8 mouse cellular contexts compared by ENCODE assay signal in the genomic region with DNA sequence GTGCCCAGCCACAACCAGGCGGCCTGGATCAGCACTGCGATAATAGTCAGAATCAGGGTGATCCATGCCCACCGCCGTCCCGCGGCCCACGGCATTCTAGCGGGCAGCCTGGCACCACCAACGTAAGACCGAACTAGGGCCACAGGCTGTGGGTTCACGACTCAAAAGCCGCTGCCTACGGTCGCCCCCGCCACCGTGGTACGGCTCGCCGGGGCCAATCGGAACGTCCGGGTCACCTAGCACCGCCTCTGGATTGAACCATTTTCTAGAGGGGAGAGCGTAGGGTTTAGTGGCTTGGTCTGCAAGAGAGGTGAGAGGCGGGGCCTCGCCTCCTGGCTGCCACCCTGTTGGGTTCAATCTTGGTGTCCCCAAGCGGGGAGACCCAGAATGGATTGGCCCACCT. TPM values are rescaled to one million over a fixed set of nuclear protein-coding genes. Genes with fewer than 3 reads are reported as not detected.
DNase-seq lines count a peak whose midpoint lies in the region; ATAC-seq and TF ChIP-seq lines count a peak whose summit lies in the region.

No protein-coding gene starts in this region.

- peak overlapping the region; percentile 63 to 89 (median 87) for H3K4me3 ChIP-seq in CH12.LX (replicated peaks in 1 of 3; ENCODE audit: low read depth in 2 of 3, low read length in 2 of 3, poor library complexity in 1 of 3)
- peak overlapping the region; percentile 77 for H3K4me3 ChIP-seq in forebrain, embryonic 11.5 days (ENCODE audit: low read depth, low read length)
- H3K4me3 ChIP-seq in heart, postnatal 0 days (ENCODE audit: low read depth, low read length): peak overlapping the region; percentile 60
- peak overlapping the region; percentile 65 for H3K4me3 ChIP-seq in liver, postnatal 0 days (ENCODE audit: low read depth, low read length)
- peak overlapping the region; percentile 53 for H3K4me3 ChIP-seq in neural tube, embryonic 14.5 days (ENCODE audit: low read depth, low read length)

- peak; percentile 96 for TF ChIP-seq POLR2A in CH12.LX (IDR thresholded peaks at IDR 0.05; ENCODE audit: low read depth, low read length)

- peak overlapping the region; percentile 46 for H3K27ac ChIP-seq in CH12.LX (ENCODE audit: insufficient read depth, low read depth)
- H3K27ac ChIP-seq in forebrain, embryonic 11.5 days (ENCODE audit: low read depth, low read length): peak overlapping the region; percentile 14; the same call in 1 of the 2 replicates
- H3K27ac ChIP-seq in heart, postnatal 0 days (ENCODE audit: low read depth): peak overlapping the region; percentile 84
- H3K27ac ChIP-seq in liver, postnatal 0 days (ENCODE audit: low read depth): peak overlapping the region; percentile 87
- peak overlapping the region; percentile 73 for H3K27ac ChIP-seq in neural tube, embryonic 14.5 days (ENCODE audit: low read depth, low read length)

- 0 out of 2 replicates have a peak, but pooled peaks cover 8% of the 10 kb centered on the region for H3K79me2 ChIP-seq in CH12.LX (replicated peaks; ENCODE audit: control insufficient read depth, extremely low read depth, insufficient read depth, poor library complexity, severe bottlenecking)

- peaks cover 8 to 15% of the 10 kb centered on the region in 2 experiments; a peak in 3 of 4 replicates for H3K4me1 ChIP-seq in CH12.LX (ENCODE audit: control insufficient read depth in 1 of 2, insufficient read depth in 2 of 2)
- H3K4me1 ChIP-seq in forebrain, embryonic 11.5 days (replicated peaks; ENCODE audit: control insufficient read depth, insufficient read depth, low read length): peaks cover 6% of the 10 kb centered on the region; the same call in 1 of the 2 replicates
- H3K4me1 ChIP-seq in heart, postnatal 0 days (ENCODE audit: control insufficient read depth, insufficient read depth): peaks cover 14% of the 10 kb centered on the region
- peaks cover 22% of the 10 kb centered on the region for H3K4me1 ChIP-seq in liver, postnatal 0 days (ENCODE audit: insufficient read depth)
- H3K4me1 ChIP-seq in neural tube, embryonic 14.5 days (ENCODE audit: control insufficient read depth, insufficient read depth, low read length): peaks cover 14% of the 10 kb centered on the region

- whole genome bisulfite sequencing in forebrain, embryonic 11.5 days: under 1% methylated on average over 27 of the region's 27 CpGs
- WGBS in heart, postnatal 0 days: under 1% methylated on average over 27 of the region's 27 CpGs
- under 1% methylated on average over 27 of the region's 27 CpGs for WGBS in large intestine, adult 2 months
- WGBS in liver, postnatal 0 days (ENCODE audit: insufficient replicate concordance): under 1% methylated on average over 27 of the region's 27 CpGs
- 0% methylated on average over 27 of the region's 27 CpGs for WGBS in neural tube, embryonic 14.5 days

- DNase-seq in CH12.LX (ENCODE audit: extremely low read depth): peak; percentile 97
- DNase-seq in c-Kit-positive CD71-positive TER-119-negative erythroid progenitor cells, embryonic 14.5 days (ENCODE audit: low read depth): peak; percentile 96
- peak; percentile 95 for DNase-seq in forebrain, embryonic 11.5 days (ENCODE audit: low spot score)
- DNase-seq in heart, postnatal 0 days (ENCODE audit: low spot score): peak; percentile 93
- DNase-seq in large intestine, adult 2 months (ENCODE audit: low read depth, low spot score): peak; percentile 73
- DNase-seq in liver, postnatal 0 days: peak; percentile 90
- peak; percentile 88 for DNase-seq in testis, postnatal 10 days (ENCODE audit: low spot score)

- TF ChIP-seq EP300 in CH12.LX (IDR thresholded peaks at IDR 0.05; ENCODE audit: low read length): no peak
- TF ChIP-seq EP300 in heart, postnatal 0 days (IDR thresholded peaks at IDR 0.05; ENCODE audit: low read depth): peak; percentile 54; the same call in 1 of the 2 replicates
- TF ChIP-seq EP300 in liver, postnatal 0 days (IDR thresholded peaks at IDR 0.05; ENCODE audit: low read depth): no peak

- TF ChIP-seq CTCF in CH12.LX (conservative IDR thresholded peaks at IDR 0.05 in 1 of 2, IDR thresholded peaks at IDR 0.05 in 1 of 2; ENCODE audit: low read depth in 2 of 2, low read length in 2 of 2): no peak
- TF ChIP-seq CTCF in heart, postnatal 0 days (IDR thresholded peaks at IDR 0.05; ENCODE audit: low read depth): peak; percentile 16; the same call in 1 of the 2 replicates
- TF ChIP-seq CTCF in liver, postnatal 0 days (IDR thresholded peaks at IDR 0.05; ENCODE audit: low read depth): peak; percentile 28

- dilution Hi-C loops in CH12.LX (cut with MboI; ENCODE audit: extremely low pct_ligation_motif_present, extremely low pct_unique_long_range_greater_than_20kb, low sequenced_read_pairs): no loop called here

- in situ Hi-C loops in CH12.LX (cut with MboI; ENCODE audit: low pct_ligation_motif_present, low pct_unique_long_range_greater_than_20kb, low sequenced_read_pairs): no loop called here

- peak; percentile 97 for ATAC-seq in forebrain, embryonic 11.5 days (replicated peaks; ENCODE audit: low FRiP score)
- ATAC-seq in heart, postnatal 0 days (ENCODE audit: insufficient read depth, low read depth): peak; percentile 97
- peak; percentile 94 for ATAC-seq in liver, postnatal 0 days
- peak; percentile 98 for ATAC-seq in neural tube, embryonic 14.5 days (ENCODE audit: low read depth)

- peaks cover 28% of the 10 kb centered on the region for H3K27me3 ChIP-seq in CH12.LX (replicated peaks)
- no peaks in the 10 kb centered on the region for H3K27me3 ChIP-seq in forebrain, embryonic 11.5 days (ENCODE audit: control insufficient read depth, insufficient read depth, low read length)
- H3K27me3 ChIP-seq in heart, postnatal 0 days (ENCODE audit: control insufficient read depth, insufficient read depth, low read length): no peaks in the 10 kb centered on the region
- no peaks in the 10 kb centered on the region for H3K27me3 ChIP-seq in liver, postnatal 0 days (ENCODE audit: insufficient read depth, low read length)
- no peaks in the 10 kb centered on the region for H3K27me3 ChIP-seq in neural tube, embryonic 14.5 days (ENCODE audit: control insufficient read depth, insufficient read depth, low read length)

- H3K9ac ChIP-seq in CH12.LX (ENCODE audit: insufficient read depth, low read depth): peak overlapping the region; percentile 47
- peak overlapping the region; percentile 82 for H3K9ac ChIP-seq in forebrain, embryonic 11.5 days (ENCODE audit: low read length)
- peak overlapping the region; percentile 43 for H3K9ac ChIP-seq in heart, postnatal 0 days (replicated peaks; ENCODE audit: low read depth, low read length)
- peak overlapping the region; percentile 59 for H3K9ac ChIP-seq in liver, postnatal 0 days (replicated peaks)
- H3K9ac ChIP-seq in neural tube, embryonic 14.5 days (replicated peaks; ENCODE audit: low read depth, low read length): peak overlapping the region; percentile 70

- H3K9me3 ChIP-seq in CH12.LX (replicated peaks; ENCODE audit: low read length): peaks cover 11% of the 10 kb centered on the region
- H3K9me3 ChIP-seq in forebrain, embryonic 11.5 days (ENCODE audit: control insufficient read depth, low read length): peaks cover 4% of the 10 kb centered on the region; the same call in 1 of the 2 replicates
- no peaks in the 10 kb centered on the region for H3K9me3 ChIP-seq in heart, postnatal 0 days (replicated peaks; ENCODE audit: control insufficient read depth, low read length)
- no peaks in the 10 kb centered on the region; the same call in none of the 2 replicates for H3K9me3 ChIP-seq in liver, postnatal 0 days (ENCODE audit: low read length)
- H3K9me3 ChIP-seq in neural tube, embryonic 14.5 days (ENCODE audit: control insufficient read depth, low read length): no peaks in the 10 kb centered on the region

- no peak for TF ChIP-seq RAD21 in CH12.LX (IDR thresholded peaks at IDR 0.05; ENCODE audit: low read depth, low read length)

- H3K36me3 ChIP-seq in CH12.LX (replicated peaks in 1 of 2; ENCODE audit: control insufficient read depth in 1 of 2, insufficient read depth in 1 of 2, low read length in 1 of 2): peaks cover 13 to 19% of the 10 kb centered on the region in 2 experiments
- H3K36me3 ChIP-seq in forebrain, embryonic 11.5 days (ENCODE audit: control insufficient read depth, insufficient read depth, low read length): peaks cover 3% of the 10 kb centered on the region; the same call in 1 of the 2 replicates
- peaks cover 10% of the 10 kb centered on the region; the same call in 1 of the 2 replicates for H3K36me3 ChIP-seq in heart, postnatal 0 days (replicated peaks; ENCODE audit: control insufficient read depth, insufficient read depth, low read length)
- peaks cover 5% of the 10 kb centered on the region for H3K36me3 ChIP-seq in liver, postnatal 0 days (replicated peaks; ENCODE audit: insufficient read depth, low read length)
- no peaks in the 10 kb centered on the region for H3K36me3 ChIP-seq in neural tube, embryonic 14.5 days (ENCODE audit: control insufficient read depth, insufficient read depth, low read length)

- H3K4me2 ChIP-seq in CH12.LX (ENCODE audit: insufficient read depth, low read depth, poor library complexity, severe bottlenecking): peak overlapping the region; percentile 62
- peak overlapping the region; percentile 93 for H3K4me2 ChIP-seq in forebrain, embryonic 11.5 days (ENCODE audit: low read depth, low read length, severe bottlenecking)
- H3K4me2 ChIP-seq in heart, postnatal 0 days (ENCODE audit: low read depth, low read length): peak overlapping the region; percentile 69
- peak overlapping the region; percentile 91 for H3K4me2 ChIP-seq in liver, postnatal 0 days (ENCODE audit: low read depth, low read length)
- H3K4me2 ChIP-seq in neural tube, embryonic 14.5 days (ENCODE audit: low read depth, low read length): peak overlapping the region; percentile 83

RNA-seq across cellular contexts. Expression of gene Arid3c, which starts 10.2 kb away (rescaled TPM):
- not detected in 2 replicates for total RNA-seq in CH12.LX (2012; rRNA removed)
- not detected in 2 replicates for total RNA-seq in CH12.LX (2014; rRNA removed)
- not detected in 2 replicates for polyA plus RNA-seq in CH12.LX (2012; ENCODE audit: insufficient read length, low read depth)
- polyA plus RNA-seq in forebrain, embryonic 11.5 days (2014; fragmentation: Nextera tagmentation; extraction: Ambion mirVana): 0.59 and 0.80 TPM in 2 replicates
- not detected in 2 replicates for total RNA-seq in heart, postnatal 0 days (2014; rRNA removed; ENCODE audit: low replicate concordance)
- not detected in 2 replicates for polyA plus RNA-seq in heart, postnatal 0 days (2015; fragmentation: Nextera tagmentation; extraction: Ambion mirVana)
- polyA plus RNA-seq in large intestine, adult 2 months (2012; rRNA removed): 0.04 TPM in 1 of 2 replicates, not detected in the other
- polyA plus RNA-seq in liver, postnatal 0 days (2015; fragmentation: Nextera tagmentation; extraction: Ambion mirVana): not detected in 2 replicates
- 1.4 and 1.8 TPM in 2 replicates for polyA plus RNA-seq in neural tube, embryonic 14.5 days (2014; fragmentation: Nextera tagmentation; extraction: Ambion mirVana)

RNA-seq across cellular contexts. Expression of gene Galt, which starts 13.9 kb away (rescaled TPM):
- 18.6 and 19.1 TPM in 2 replicates for total RNA-seq in CH12.LX (2012; rRNA removed)
- total RNA-seq in CH12.LX (2014; rRNA removed): 23.0 and 23.2 TPM in 2 replicates
- polyA plus RNA-seq in CH12.LX (2012; ENCODE audit: insufficient read length, low read depth): 16.6 and 22.9 TPM in 2 replicates
- 18.4 and 21.4 TPM in 2 replicates for polyA plus RNA-seq in forebrain, embryonic 11.5 days (2014; fragmentation: Nextera tagmentation; extraction: Ambion mirVana)
- 95.0 and 96.8 TPM in 2 replicates for total RNA-seq in heart, postnatal 0 days (2014; rRNA removed; ENCODE audit: low replicate concordance)
- 69.8 and 70.9 TPM in 2 replicates for polyA plus RNA-seq in heart, postnatal 0 days (2015; fragmentation: Nextera tagmentation; extraction: Ambion mirVana)
- 71.2 and 87.4 TPM in 2 replicates for polyA plus RNA-seq in large intestine, adult 2 months (2012; rRNA removed)
- 40.9 and 46.2 TPM in 2 replicates for polyA plus RNA-seq in liver, postnatal 0 days (2015; fragmentation: Nextera tagmentation; extraction: Ambion mirVana)
- 42.6 and 53.5 TPM in 2 replicates for polyA plus RNA-seq in neural tube, embryonic 14.5 days (2014; fragmentation: Nextera tagmentation; extraction: Ambion mirVana)

RNA-seq across cellular contexts. Expression of gene Sigmar1, which starts 14.8 kb away (rescaled TPM):
- 60.7 and 70.2 TPM in 2 replicates for total RNA-seq in CH12.LX (2012; rRNA removed)
- 19.8 and 26.4 TPM in 2 replicates for total RNA-seq in CH12.LX (2014; rRNA removed)
- 89.4 and 97.5 TPM in 2 replicates for polyA plus RNA-seq in CH12.LX (2012; ENCODE audit: insufficient read length, low read depth)
- polyA plus RNA-seq in forebrain, embryonic 11.5 days (2014; fragmentation: Nextera tagmentation; extraction: Ambion mirVana): 75.9 and 84.1 TPM in 2 replicates
- total RNA-seq in heart, postnatal 0 days (2014; rRNA removed; ENCODE audit: low replicate concordance): 40.9 and 57.4 TPM in 2 replicates
- polyA plus RNA-seq in heart, postnatal 0 days (2015; fragmentation: Nextera tagmentation; extraction: Ambion mirVana): 33.4 and 37.1 TPM in 2 replicates
- 76.2 and 80.9 TPM in 2 replicates for polyA plus RNA-seq in large intestine, adult 2 months (2012; rRNA removed)
- polyA plus RNA-seq in liver, postnatal 0 days (2015; fragmentation: Nextera tagmentation; extraction: Ambion mirVana): 73.2 and 77.7 TPM in 2 replicates
- polyA plus RNA-seq in neural tube, embryonic 14.5 days (2014; fragmentation: Nextera tagmentation; extraction: Ambion mirVana): 77.6 and 89.3 TPM in 2 replicates

RNA-seq across cellular contexts. Expression of gene Dctn3, which starts 18.2 kb away (rescaled TPM):
- 130 and 133 TPM in 2 replicates for total RNA-seq in CH12.LX (2012; rRNA removed)
- total RNA-seq in CH12.LX (2014; rRNA removed): 112 and 125 TPM in 2 replicates
- 90.5 and 117 TPM in 2 replicates for polyA plus RNA-seq in CH12.LX (2012; ENCODE audit: insufficient read length, low read depth)
- polyA plus RNA-seq in forebrain, embryonic 11.5 days (2014; fragmentation: Nextera tagmentation; extraction: Ambion mirVana): 135 and 142 TPM in 2 replicates
- 81.6 and 121 TPM in 2 replicates for total RNA-seq in heart, postnatal 0 days (2014; rRNA removed; ENCODE audit: low replicate concordance)
- 161 and 165 TPM in 2 replicates for polyA plus RNA-seq in heart, postnatal 0 days (2015; fragmentation: Nextera tagmentation; extraction: Ambion mirVana)
- 59.3 and 65.9 TPM in 2 replicates for polyA plus RNA-seq in large intestine, adult 2 months (2012; rRNA removed)
- polyA plus RNA-seq in liver, postnatal 0 days (2015; fragmentation: Nextera tagmentation; extraction: Ambion mirVana): 64.0 and 65.2 TPM in 2 replicates
- 259 and 281 TPM in 2 replicates for polyA plus RNA-seq in neural tube, embryonic 14.5 days (2014; fragmentation: Nextera tagmentation; extraction: Ambion mirVana)

RNA-seq across cellular contexts. Expression of gene Rpp25l, which starts 27.8 kb away (rescaled TPM):
- 65.3 and 84.1 TPM in 2 replicates for total RNA-seq in CH12.LX (2012; rRNA removed)
- total RNA-seq in CH12.LX (2014; rRNA removed): 62.8 and 72.8 TPM in 2 replicates
- 48.1 and 48.5 TPM in 2 replicates for polyA plus RNA-seq in CH12.LX (2012; ENCODE audit: insufficient read length, low read depth)
- polyA plus RNA-seq in forebrain, embryonic 11.5 days (2014; fragmentation: Nextera tagmentation; extraction: Ambion mirVana): 92.0 and 92.5 TPM in 2 replicates
- total RNA-seq in heart, postnatal 0 days (2014; rRNA removed; ENCODE audit: low replicate concordance): 49.6 and 49.8 TPM in 2 replicates
- 38.9 and 40.2 TPM in 2 replicates for polyA plus RNA-seq in heart, postnatal 0 days (2015; fragmentation: Nextera tagmentation; extraction: Ambion mirVana)
- 37.7 and 41.3 TPM in 2 replicates for polyA plus RNA-seq in large intestine, adult 2 months (2012; rRNA removed)
- polyA plus RNA-seq in liver, postnatal 0 days (2015; fragmentation: Nextera tagmentation; extraction: Ambion mirVana): 30.9 and 31.7 TPM in 2 replicates
- polyA plus RNA-seq in neural tube, embryonic 14.5 days (2014; fragmentation: Nextera tagmentation; extraction: Ambion mirVana): 61.3 and 65.5 TPM in 2 replicates

Comparison
In these comparisons a context has a peak if more than half of its experiments do, and no peak if none do; other contexts are left out.
1. Peak in every context shown above with its lines: DNase-seq, ATAC-seq, H3K4me3 ChIP-seq and H3K27ac ChIP-seq.
2. H3K27ac ChIP-seq: peak in every context shown above with its lines; median percentile 87 in liver, postnatal 0 days; 84 in heart, postnatal 0 days; 73 in neural tube, embryonic 14.5 days; 46 in CH12.LX; 14 in forebrain, embryonic 11.5 days.
3. CTCF ChIP-seq: peak in heart, postnatal 0 days (single experiment) and liver, postnatal 0 days (single experiment); none in CH12.LX (0 of 2).